Mouse (Mus musculus): Measurements from ENCODE around the gene Zc3h14.

Zc3h14 gene

GRCm38 (mm10) chr12:98746746-98747379 lies at the start of gene Zc3h14:
Zc3h14 (plus strand) TSS chr12:98746964.
- DNase-seq (ENCODE audit: low spot score): peak; percentile 93

GRCm38 (mm10) chr12:98697202-98697601 lies 49.6 kb upstream of the Zc3h14 start:
- no peak for DNase-seq (ENCODE audit: low spot score)

GRCm38 (mm10) chr12:98701564-98701963 lies 45.2 kb upstream of the Zc3h14 start:
- DNase-seq (ENCODE audit: low spot score): no peak

GRCm38 (mm10) chr12:98703554-98703953 lies 43.2 kb upstream of the Zc3h14 start:
- no peak for DNase-seq (ENCODE audit: low spot score)

GRCm38 (mm10) chr12:98703961-98704360 lies 42.8 kb upstream of the Zc3h14 start:
- no peak for DNase-seq (ENCODE audit: low spot score)

GRCm38 (mm10) chr12:98712819-98713218 lies 33.9 kb upstream of the Zc3h14 start:
- DNase-seq (ENCODE audit: low spot score): no peak

GRCm38 (mm10) chr12:98713621-98714103 lies 33.1 kb upstream of the Zc3h14 start:
- no peak for DNase-seq (ENCODE audit: low spot score)

GRCm38 (mm10) chr12:98714757-98715156 lies 32.0 kb upstream of the Zc3h14 start:
- peak; percentile 24 for DNase-seq (ENCODE audit: low spot score)

GRCm38 (mm10) chr12:98716142-98716541 lies 30.6 kb upstream of the Zc3h14 start:
- DNase-seq (ENCODE audit: low spot score): no peak

- no peak for DNase-seq (ENCODE audit: low spot score)
Measured at GRCm38 (mm10) chr12:98720628-98721027, 26.1 kb upstream of the Zc3h14 start.

- no peak for DNase-seq (ENCODE audit: low spot score)
Measured at GRCm38 (mm10) chr12:98721030-98721429, 25.7 kb upstream of the Zc3h14 start.

GRCm38 (mm10) chr12:98724224-98724623 lies 22.5 kb upstream of the Zc3h14 start:
- no peak for DNase-seq (ENCODE audit: low spot score)

- no peak for DNase-seq (ENCODE audit: low spot score)
Measured at GRCm38 (mm10) chr12:98724976-98725375, 21.8 kb upstream of the Zc3h14 start.

GRCm38 (mm10) chr12:98726078-98726477 lies 20.7 kb upstream of the Zc3h14 start:
- DNase-seq (ENCODE audit: low spot score): no peak

- DNase-seq (ENCODE audit: low spot score): no peak
Measured at GRCm38 (mm10) chr12:98727186-98727585, 19.6 kb upstream of the Zc3h14 start.

GRCm38 (mm10) chr12:98730682-98731081 lies 16.1 kb upstream of the Zc3h14 start:
- DNase-seq (ENCODE audit: low spot score): no peak

- no peak for DNase-seq (ENCODE audit: low spot score)
Measured at GRCm38 (mm10) chr12:98733165-98733564, 13.6 kb upstream of the Zc3h14 start.

GRCm38 (mm10) chr12:98733776-98734175 lies 13.0 kb upstream of the Zc3h14 start:
- DNase-seq (ENCODE audit: low spot score): no peak

GRCm38 (mm10) chr12:98734246-98734879 lies 12.4 kb upstream of the Zc3h14 start:
- peak; percentile 85 for DNase-seq (ENCODE audit: low spot score)

- no peak for DNase-seq (ENCODE audit: low spot score)
Measured at GRCm38 (mm10) chr12:98734880-98735801, 11.6 kb upstream of the Zc3h14 start.

GRCm38 (mm10) chr12:98736951-98737800 lies 9.6 kb upstream of the Zc3h14 start, which contains the start of gene Ptpn21:
Ptpn21 (minus strand) TSS chr12:98737405.
- DNase-seq (ENCODE audit: low spot score): peak; percentile 77

All from urinary bladder, postnatal 14 days (tissue).